Mouse (Mus musculus): ENCODE data around the gene Scgb2b24. TPM values are rescaled to one million over a fixed set of nuclear protein-coding genes. Genes with fewer than 3 reads are reported as not detected.

The Scgb2b24 gene
- not detected in 2 replicates for polyA plus RNA-seq (2012; rRNA removed)
- polyA plus RNA-seq (2014; fragmentation: Nextera tagmentation; extraction: Ambion mirVana) = not detected in 2 replicates

- Histone ChIP-seq H3K27me3 (ENCODE audit: control insufficient read depth, insufficient read depth, low read length) (no peaks in the 10 kb centered on the region), H3K9ac (replicated peaks) (no peak within 1 kb of the TSS), H3K4me1 (replicated peaks; ENCODE audit: control insufficient read depth in 2 of 2, insufficient read depth in 2 of 2, low read length in 1 of 2) (no peaks in the 10 kb centered on the region), H3K36me3 (replicated peaks; ENCODE audit: control insufficient read depth, insufficient read depth, low read depth) (no peaks in the 10 kb centered on the region), H3K4me3 (ENCODE audit: insufficient read depth in 1 of 2, low read depth in 2 of 2, low read length in 2 of 2) (no peak within 1 kb of the TSS), H3K9me3 (ENCODE audit: control insufficient read depth, low read length) (no peaks in the 10 kb centered on the region), H3K27ac (no peak within 1 kb of the TSS), H3K4me2 (ENCODE audit: low read depth) (no peak within 1 kb of the TSS)
- DNase-seq (ENCODE audit: low read depth in 3 of 3, low spot score in 3 of 3) (no peak), ATAC-seq (ENCODE audit: insufficient read depth) (no peak)
- 60% methylated on average over 2 of the region's 2 CpGs for WGBS (ENCODE audit: insufficient replicate concordance)
- TF ChIP-seq EP300 (IDR thresholded peaks at IDR 0.05; ENCODE audit: low read depth) (no peak), CTCF (IDR thresholded peaks at IDR 0.05; ENCODE audit: low read depth) (no peak)
Measured at GRCm38 (mm10) chr7:33739212-33739611, at the start of gene Scgb2b24. Gene Scgb2b24 (minus strand): TSS chr7:33739312.

DNA sequence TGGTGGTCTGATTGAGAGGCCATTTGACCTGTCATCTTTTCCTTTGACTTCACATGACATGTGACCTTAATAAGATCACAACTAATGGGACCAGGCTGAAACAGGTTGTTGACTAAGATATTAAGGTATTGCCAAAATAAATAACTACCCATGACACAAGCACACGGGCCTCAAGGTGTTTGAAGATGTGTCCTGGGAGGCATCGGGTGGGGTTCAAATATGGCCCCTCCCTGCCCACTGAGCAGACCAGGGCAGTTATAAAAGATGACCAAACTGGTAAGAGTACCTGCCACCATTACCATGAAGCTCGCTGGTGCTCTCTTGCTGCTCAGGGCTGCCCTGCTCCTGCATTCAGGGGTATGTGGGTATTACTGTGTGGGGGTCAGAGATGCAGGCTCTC is 4.4 kb upstream of the Scgb2b24 start, which contains the start of gene Scgb1b24:
TSS of gene Scgb1b24 (plus strand) at position 301 of the 400 bp plus-strand sequence.
- no peak within 1 kb of the TSS for H3K4me3 ChIP-seq (ENCODE audit: insufficient read depth in 1 of 2, low read depth in 2 of 2, low read length in 2 of 2)
- H3K27ac ChIP-seq = no peak within 1 kb of the TSS
- H3K9me3 ChIP-seq (ENCODE audit: control insufficient read depth, low read length) = no peaks in the 10 kb centered on the region; the same call in 1 of the 2 replicates
- WGBS (ENCODE audit: insufficient replicate concordance) = 56% methylated on average over 3 of the region's 3 CpGs
- H3K27me3 ChIP-seq (ENCODE audit: control insufficient read depth, insufficient read depth, low read length) = no peaks in the 10 kb centered on the region
- H3K36me3 ChIP-seq (replicated peaks; ENCODE audit: control insufficient read depth, insufficient read depth, low read depth) = no peaks in the 10 kb centered on the region
- TF ChIP-seq CTCF (IDR thresholded peaks at IDR 0.05; ENCODE audit: low read depth) = no peak
- no peak for TF ChIP-seq EP300 (IDR thresholded peaks at IDR 0.05; ENCODE audit: low read depth)
- H3K9ac ChIP-seq (replicated peaks) = no peak within 1 kb of the TSS
- no peak within 1 kb of the TSS for H3K4me2 ChIP-seq (ENCODE audit: low read depth)
- no peaks in the 10 kb centered on the region for H3K4me1 ChIP-seq (replicated peaks; ENCODE audit: control insufficient read depth in 2 of 2, insufficient read depth in 2 of 2, low read length in 1 of 2)
- DNase-seq (ENCODE audit: low read depth in 3 of 3, low spot score in 3 of 3) (no peak), ATAC-seq (ENCODE audit: insufficient read depth) (no peak)

DNA sequence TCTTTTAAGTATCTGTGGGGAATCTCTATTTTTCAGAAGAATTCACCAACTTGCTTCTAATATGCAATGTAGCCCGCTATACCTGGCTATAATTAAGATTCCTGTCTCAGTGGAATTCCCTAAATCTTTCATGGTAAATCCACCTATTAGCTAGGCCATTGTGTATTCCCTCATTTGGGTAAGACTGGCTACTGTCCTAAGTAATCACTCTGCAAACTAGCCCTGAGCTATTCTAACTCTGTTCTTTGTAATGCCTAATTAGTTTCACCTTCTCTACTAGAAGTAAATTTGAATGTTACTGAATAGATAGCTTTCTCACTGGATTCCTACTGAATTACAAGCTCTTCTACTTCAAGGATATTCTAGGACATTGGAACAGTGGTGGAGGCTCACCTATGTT is 49.2 kb downstream of the Scgb2b24 start:
- Histone ChIP-seq H3K4me2 (ENCODE audit: low read depth) (no peak overlapping the region), H3K36me3 (replicated peaks; ENCODE audit: control insufficient read depth, insufficient read depth, low read depth) (no peaks in the 10 kb centered on the region), H3K4me1 (replicated peaks; ENCODE audit: control insufficient read depth in 2 of 2, insufficient read depth in 2 of 2, low read length in 1 of 2) (no peaks in the 10 kb centered on the region), H3K27ac (no peak overlapping the region), H3K4me3 (ENCODE audit: insufficient read depth in 1 of 2, low read depth in 2 of 2, low read length in 2 of 2) (no peak overlapping the region), H3K9me3 (ENCODE audit: control insufficient read depth, low read length) (no peaks in the 10 kb centered on the region), H3K9ac (replicated peaks) (no peak overlapping the region), H3K27me3 (ENCODE audit: control insufficient read depth, insufficient read depth, low read length) (no peaks in the 10 kb centered on the region)
- TF ChIP-seq EP300 (IDR thresholded peaks at IDR 0.05; ENCODE audit: low read depth) (no peak), CTCF (IDR thresholded peaks at IDR 0.05; ENCODE audit: low read depth) (no peak)
- ATAC-seq (ENCODE audit: insufficient read depth) (no peak), DNase-seq (ENCODE audit: low read depth in 3 of 3, low spot score in 3 of 3) (no peak)
- 6% methylated on average over 1 of the region's 1 CpGs for WGBS (ENCODE audit: insufficient replicate concordance)

Other genes with a start within 250 kb of the Scgb2b24 start
- gene Scgb2b21, start 218.9 kb downstream of the Scgb2b24 start, polyA plus RNA-seq (2012; rRNA removed) = not detected in 2 replicates
- gene Scgb2b21, start 218.9 kb downstream of the Scgb2b24 start, polyA plus RNA-seq (2014; fragmentation: Nextera tagmentation; extraction: Ambion mirVana) = not detected in 2 replicates
- not detected in 2 replicates for gene Scgb1b24, start 4.5 kb upstream of the Scgb2b24 start, polyA plus RNA-seq (2012; rRNA removed)
- gene Scgb1b24, start 4.5 kb upstream of the Scgb2b24 start, polyA plus RNA-seq (2014; fragmentation: Nextera tagmentation; extraction: Ambion mirVana) = not detected in 2 replicates
- gene Scgb2b26, start 205.7 kb upstream of the Scgb2b24 start, polyA plus RNA-seq (2012; rRNA removed) = not detected in 2 replicates
- not detected in 2 replicates for gene Scgb2b26, start 205.7 kb upstream of the Scgb2b24 start, polyA plus RNA-seq (2014; fragmentation: Nextera tagmentation; extraction: Ambion mirVana)